Mouse (Mus musculus): ENCODE measurements around the gene Olfr136.

The Olfr136 gene

GRCm38 (mm10) chr17:38329531-38329930 lies at the start of gene Olfr136:
Gene Olfr136, plus strand, starts transcription at chr17:38329831.
- DNase-seq (ENCODE audit: low spot score in 2 of 2): no peak

GRCm38 (mm10) chr17:38307470-38307869 lies 22.2 kb upstream of the Olfr136 start, which contains the start of gene Olfr137:
Gene Olfr137, minus strand, starts transcription at chr17:38307570.
- no peak for DNase-seq (ENCODE audit: low spot score in 2 of 2)
